Mouse (Mus musculus) C2C12 (cell line): ENCODE measurements at regions not wholly inside any gene's neighbourhood (a gene's known extent, or its start where the extent isn't known, plus 50 kb on each side); places are given as distances from the start of the nearest gene placed in this dataset.

Source experiments
- CTCF ChIP-seq: IDR thresholded peaks from one replicate; pipeline ENCODE4 v1.5.1; 2011; ENCODE audit not compliant: control insufficient read depth, insufficient read depth, insufficient read length
- FOSL1 ChIP-seq: IDR thresholded peaks from one replicate; pipeline ENCODE4 v1.8.0; 2011; ENCODE audit warnings: mild to moderate bottlenecking, low read length; ENCODE audit not compliant: poor library complexity, insufficient read depth, severe bottlenecking
- MAX ChIP-seq: IDR thresholded peaks from one replicate; pipeline ENCODE4 v1.6.1; 2011; ENCODE audit warnings: mild to moderate bottlenecking, control low read depth
- USF1 ChIP-seq: IDR thresholded peaks from one replicate; pipeline ENCODE4 v1.6.1; 2011; ENCODE audit warnings: low read depth, mild to moderate bottlenecking, control low read depth, moderate library complexity

DNA sequence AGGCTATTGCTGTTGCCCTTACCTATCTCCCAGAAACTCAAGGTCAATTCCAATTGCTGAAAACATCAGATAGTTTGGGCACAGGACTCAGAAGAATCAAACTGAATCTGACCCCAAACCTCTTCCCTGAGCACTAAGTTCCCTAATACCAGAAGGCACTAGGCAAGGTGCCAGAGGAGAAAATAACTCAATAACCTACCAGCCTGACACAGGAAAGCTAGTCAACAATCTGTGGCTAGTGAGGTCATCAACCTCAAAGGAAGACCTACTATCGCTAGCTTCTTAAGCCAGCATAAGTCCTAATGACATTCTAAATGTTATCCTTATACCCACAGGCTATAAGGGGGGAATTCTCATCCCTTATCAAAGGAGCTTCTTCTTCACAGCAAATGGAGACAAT is 491.2 kb downstream of the Kctd12 start:
- TF ChIP-seq CTCF, result no peak
- TF ChIP-seq FOSL1, result no peak
- no peak for TF ChIP-seq USF1
- TF ChIP-seq MAX, result no peak
